Comparison of ENCODE assay signal across 8 mouse cellular contexts in the genomic region with DNA sequence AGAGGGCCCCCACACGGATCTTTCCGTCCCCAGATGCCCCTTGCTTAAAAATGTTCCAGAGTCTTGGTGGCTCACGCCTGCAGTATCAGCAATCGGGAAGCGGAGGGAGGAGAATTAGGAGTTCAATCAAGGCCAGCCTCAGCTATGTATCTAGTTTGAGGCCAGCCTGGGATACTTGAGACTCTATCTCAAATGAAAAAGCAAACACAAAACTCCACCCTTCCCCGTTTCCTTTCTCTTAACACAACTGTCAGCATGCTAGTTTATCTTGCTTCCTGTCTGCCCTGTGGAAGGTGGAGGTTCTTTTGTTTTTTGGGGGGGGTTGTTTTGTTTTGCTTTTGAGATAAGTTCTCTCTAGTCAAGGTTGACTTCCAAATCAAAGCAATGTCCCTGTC. TPM values are rescaled to one million over a fixed set of nuclear protein-coding genes. Genes with fewer than 3 reads are reported as not detected.
DNase-seq lines count a peak whose midpoint lies in the region; ATAC-seq and TF ChIP-seq lines count a peak whose summit lies in the region.

No protein-coding gene starts in this region.

- TF ChIP-seq EP300 in stomach, postnatal 0 days (optimal IDR thresholded peaks at IDR 0.05) = no peak

- peak overlapping the region; percentile 80 for H3K4me2 ChIP-seq in heart, embryonic 11.5 days
- H3K4me2 ChIP-seq in liver, embryonic 13.5 days = peak overlapping the region; percentile 77
- H3K4me2 ChIP-seq in stomach, postnatal 0 days (replicated peaks; ENCODE audit: low read depth) = peak overlapping the region; percentile 60

- H3K27ac ChIP-seq in spleen, adult 2 months (ENCODE audit: insufficient read depth, low read length) = peak overlapping the region; percentile 85
- peak overlapping the region; percentile 35; the same call in 1 of the 2 replicates for H3K27ac ChIP-seq in heart, embryonic 11.5 days (ENCODE audit: low read depth, low read length)
- H3K27ac ChIP-seq in liver, embryonic 13.5 days = no peak overlapping the region
- H3K27ac ChIP-seq in stomach, postnatal 0 days (replicated peaks) = no peak overlapping the region; the same call in 1 of the 2 replicates

- WGBS in spleen, adult 2 months = 31% methylated on average over 6 of the region's 6 CpGs
- WGBS in heart, embryonic 11.5 days (ENCODE audit: insufficient replicate concordance) = 27% methylated on average over 6 of the region's 6 CpGs
- 10% methylated on average over 6 of the region's 6 CpGs for WGBS in liver, embryonic 13.5 days (ENCODE audit: insufficient replicate concordance)
- 29% methylated on average over 6 of the region's 6 CpGs for WGBS in stomach, postnatal 0 days

- H3K9ac ChIP-seq in heart, embryonic 11.5 days (ENCODE audit: low read depth, low read length) = 0 out of 2 replicates have a peak overlapping the region, but pooled peaks have one; percentile 43
- no peak overlapping the region for H3K9ac ChIP-seq in liver, embryonic 13.5 days
- no peak overlapping the region for H3K9ac ChIP-seq in stomach, postnatal 0 days (ENCODE audit: low read length)

- no peaks in the 10 kb centered on the region for H3K9me3 ChIP-seq in heart, embryonic 11.5 days (replicated peaks; ENCODE audit: control insufficient read depth, low read length)
- no peaks in the 10 kb centered on the region for H3K9me3 ChIP-seq in liver, embryonic 13.5 days (replicated peaks)
- H3K9me3 ChIP-seq in stomach, postnatal 0 days (ENCODE audit: control insufficient read depth, low read length) = no peaks in the 10 kb centered on the region

- ATAC-seq in heart, embryonic 11.5 days (replicated peaks; ENCODE audit: insufficient number of reproducible peaks, low FRiP score, low TSS enrichment) = 0 out of 2 replicates have a peak, but pooled peaks have one; percentile 11
- ATAC-seq in liver, embryonic 13.5 days (ENCODE audit: low read depth) = no peak
- ATAC-seq in stomach, postnatal 0 days (ENCODE audit: low FRiP score, low TSS enrichment) = no peak
- ATAC-seq in erythroblast, adult 5-6 weeks (replicated peaks; ENCODE audit: low FRiP score, poor library complexity, severe bottlenecking) = no peak

- no peak for DNase-seq in spleen, adult 2 months (ENCODE audit: low read depth in 1 of 2, low spot score in 2 of 2)
- DNase-seq in spleen, postnatal 10 days (ENCODE audit: low spot score in 2 of 2) = no peak
- no peak for DNase-seq in liver, embryonic 13.5 days
- DNase-seq in stomach, postnatal 0 days (ENCODE audit: low spot score) = no peak
- no peak for DNase-seq in left cerebral cortex, postnatal 36 days (ENCODE audit: low spot score in 2 of 2)
- no peak for DNase-seq in yolk sac, embryonic 10.5 days (ENCODE audit: low spot score)

- peaks cover 21% of the 10 kb centered on the region; the same call in 1 of the 2 replicates for H3K4me1 ChIP-seq in spleen, adult 2 months (ENCODE audit: control insufficient read depth, insufficient read depth, insufficient read length)
- no peaks in the 10 kb centered on the region for H3K4me1 ChIP-seq in heart, embryonic 11.5 days (ENCODE audit: control insufficient read depth, insufficient read depth, low read length)
- H3K4me1 ChIP-seq in liver, embryonic 13.5 days (replicated peaks) = peaks cover 37% of the 10 kb centered on the region
- 0 out of 2 replicates have a peak, but pooled peaks cover 2% of the 10 kb centered on the region for H3K4me1 ChIP-seq in stomach, postnatal 0 days (replicated peaks; ENCODE audit: control insufficient read depth, insufficient read depth)

- no peaks in the 10 kb centered on the region for H3K36me3 ChIP-seq in spleen, adult 2 months (ENCODE audit: control insufficient read depth, insufficient read depth, low read length)
- H3K36me3 ChIP-seq in heart, embryonic 11.5 days (ENCODE audit: control insufficient read depth, insufficient read depth, low read length) = no peaks in the 10 kb centered on the region
- no peaks in the 10 kb centered on the region for H3K36me3 ChIP-seq in liver, embryonic 13.5 days
- H3K36me3 ChIP-seq in stomach, postnatal 0 days (ENCODE audit: control insufficient read depth, insufficient read depth, low read length) = no peaks in the 10 kb centered on the region

- H3K4me3 ChIP-seq in spleen, adult 2 months (ENCODE audit: extremely low read depth, insufficient read depth, insufficient read length) = peak overlapping the region; percentile 26; the same call in 1 of the 2 replicates
- peak overlapping the region; percentile 50 for H3K4me3 ChIP-seq in heart, embryonic 11.5 days (ENCODE audit: low read depth, low read length)
- peak overlapping the region; percentile 52 for H3K4me3 ChIP-seq in liver, embryonic 13.5 days (replicated peaks)
- H3K4me3 ChIP-seq in stomach, postnatal 0 days (ENCODE audit: low read depth, low read length) = peak overlapping the region; percentile 32; the same call in 1 of the 2 replicates

- no peak for TF ChIP-seq CTCF in spleen, adult 2 months (IDR thresholded peaks at IDR 0.05; ENCODE audit: extremely low read depth, insufficient read depth, insufficient read length, insufficient replicate concordance)
- TF ChIP-seq CTCF in stomach, postnatal 0 days (IDR thresholded peaks at IDR 0.05; ENCODE audit: low read depth) = no peak

- no peaks in the 10 kb centered on the region for H3K27me3 ChIP-seq in spleen, adult 2 months (ENCODE audit: control insufficient read depth, insufficient read depth, low read length)
- no peaks in the 10 kb centered on the region for H3K27me3 ChIP-seq in heart, embryonic 11.5 days (ENCODE audit: control insufficient read depth, insufficient read depth, low read length)
- no peaks in the 10 kb centered on the region for H3K27me3 ChIP-seq in liver, embryonic 13.5 days
- H3K27me3 ChIP-seq in stomach, postnatal 0 days (ENCODE audit: control insufficient read depth, insufficient read depth, low read length) = no peaks in the 10 kb centered on the region

- TF ChIP-seq POLR2A in spleen, adult 2 months (IDR thresholded peaks at IDR 0.05; ENCODE audit: low read depth, low read length) = no peak

- intact Hi-C loops in left cerebral cortex, postnatal 36 days (cut with DNase I) = loop anchor here (5.0 kb wide), 1 partner anchor 46 kb away; no protein-coding TSS in a partner anchor

RNA-seq across cellular contexts. Expression of gene Adgre5, which starts 32.3 kb away (rescaled TPM):
- polyA plus RNA-seq in spleen, adult 2 months (2012; rRNA removed) = 232 and 275 TPM in 2 replicates
- polyA plus RNA-seq in heart, embryonic 11.5 days (2014; fragmentation: Nextera tagmentation; extraction: Ambion mirVana) = 17.6 and 18.8 TPM in 2 replicates
- 8.9 and 11.1 TPM in 2 replicates for polyA plus RNA-seq in liver, embryonic 13.5 days (2015; fragmentation: Nextera tagmentation; extraction: Ambion mirVana)
- 16.9 and 17.1 TPM in 2 replicates for polyA plus RNA-seq in stomach, postnatal 0 days (2015; fragmentation: Nextera tagmentation; extraction: Ambion mirVana)
- 31.8 and 56.7 TPM in 2 replicates for total RNA-seq in erythroblast, adult 5-6 weeks (2015; ENCODE audit: low replicate concordance)
- total RNA-seq in erythroblast, adult 5-6 weeks (2017; ENCODE audit: low replicate concordance) = 17.1 and 27.1 TPM in 2 replicates
- total RNA-seq in left cerebral cortex, postnatal 36 days (2021) = 10 to 100 TPM in 1 of 2 experiments, 1 to 10 TPM in 1; 6.0 to 10.8 TPM

RNA-seq across cellular contexts. Expression of gene Ddx39, which starts 58.5 kb away (rescaled TPM):
- 52.9 TPM in 2 replicates for polyA plus RNA-seq in spleen, adult 2 months (2012; rRNA removed)
- 143 and 150 TPM in 2 replicates for polyA plus RNA-seq in heart, embryonic 11.5 days (2014; fragmentation: Nextera tagmentation; extraction: Ambion mirVana)
- polyA plus RNA-seq in liver, embryonic 13.5 days (2015; fragmentation: Nextera tagmentation; extraction: Ambion mirVana) = 291 and 294 TPM in 2 replicates
- polyA plus RNA-seq in stomach, postnatal 0 days (2015; fragmentation: Nextera tagmentation; extraction: Ambion mirVana) = 83.8 and 86.6 TPM in 2 replicates
- total RNA-seq in erythroblast, adult 5-6 weeks (2015; ENCODE audit: low replicate concordance) = 20.1 and 40.0 TPM in 2 replicates
- 36.5 and 37.3 TPM in 2 replicates for total RNA-seq in erythroblast, adult 5-6 weeks (2017; ENCODE audit: low replicate concordance)
- total RNA-seq in left cerebral cortex, postnatal 36 days (2021) = 10 to 100 TPM; 15.4 to 18.6 TPM

Comparison
In these comparisons a context has a peak if more than half of its experiments do, and no peak if none do; other contexts are left out.
1. H3K27ac ChIP-seq: peak in spleen, adult 2 months (single experiment) and heart, embryonic 11.5 days (single experiment); none in liver, embryonic 13.5 days (single experiment) and stomach, postnatal 0 days (single experiment).
2. RNA of gene Adgre5, which starts 32.3 kb away (polyA plus RNA-seq): 232 to 275 TPM in spleen, adult 2 months; 17.6 to 18.8 TPM in heart, embryonic 11.5 days, 16.9 to 17.1 TPM in stomach, postnatal 0 days and 8.9 to 11.1 TPM in liver, embryonic 13.5 days; every median in the first group is over 10 times any median in the second.
3. Peak in every context shown above with its lines, with median percentiles within 50 percentile points of each other: H3K4me3 ChIP-seq and H3K4me2 ChIP-seq.